Mouse (Mus musculus) urinary bladder, postnatal 25 days (tissue): ENCODE measurements around the gene Vmn1r188.
"Not testable (repeated sequence)": the region's sequence is repeated elsewhere in the genome, so short reads cannot be mapped to it uniquely, and the experiment has no call there.

Experiments
- DNase-seq: peaks from one replicate; pipeline ENCODE4 v3.0.0; 2022; ENCODE audit warnings: low spot score

Gene Vmn1r188

GRCm38 (mm10) chr13:22049737-22050440, 34.4 kb upstream of the Vmn1r188 start:
- DNase-seq = no peak

GRCm38 (mm10) chr13:22050591-22051522, 33.4 kb upstream of the Vmn1r188 start:
- peak; percentile 90 for DNase-seq

DNA sequence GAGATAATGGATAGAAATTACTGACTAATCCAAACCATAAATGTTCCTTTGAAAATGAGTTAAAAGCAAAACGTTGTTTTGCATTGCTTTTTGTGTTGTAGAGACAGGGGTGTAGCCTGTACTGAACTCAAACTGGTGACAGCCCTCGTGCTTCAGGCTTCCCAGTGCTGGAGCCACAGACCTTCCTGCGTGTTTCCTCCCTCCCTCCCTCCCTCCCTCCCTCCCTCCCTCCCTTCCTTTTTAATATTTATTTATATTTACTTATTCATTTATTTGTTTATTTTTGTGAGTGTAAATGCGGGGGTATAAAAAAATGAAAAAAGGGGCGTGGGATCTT, 32.7 kb upstream of the Vmn1r188 start:
- DNase-seq = no peak

DNA sequence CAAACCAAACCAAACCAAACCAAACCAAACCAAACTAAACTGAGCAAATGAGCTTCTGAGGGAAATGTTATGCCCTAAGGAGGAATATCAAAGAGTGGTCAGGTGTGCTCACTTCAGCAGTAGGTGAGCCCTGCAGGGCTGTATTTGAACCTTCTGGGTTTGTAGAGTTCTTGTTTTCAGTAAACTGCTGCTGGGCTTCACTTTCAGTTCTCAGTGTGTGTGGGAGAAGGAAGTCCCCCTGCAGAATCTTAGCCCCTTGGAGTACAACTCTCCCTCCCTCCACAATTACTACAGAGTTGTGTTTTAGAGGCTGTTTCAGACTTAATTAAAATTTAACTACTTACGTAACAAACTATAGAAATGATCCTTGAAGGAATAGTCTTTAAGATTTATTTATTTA, 30.5 kb upstream of the Vmn1r188 start:
- no peak for DNase-seq

GRCm38 (mm10) chr13:22061422-22061821, 22.8 kb upstream of the Vmn1r188 start:
- DNase-seq = no peak

DNA sequence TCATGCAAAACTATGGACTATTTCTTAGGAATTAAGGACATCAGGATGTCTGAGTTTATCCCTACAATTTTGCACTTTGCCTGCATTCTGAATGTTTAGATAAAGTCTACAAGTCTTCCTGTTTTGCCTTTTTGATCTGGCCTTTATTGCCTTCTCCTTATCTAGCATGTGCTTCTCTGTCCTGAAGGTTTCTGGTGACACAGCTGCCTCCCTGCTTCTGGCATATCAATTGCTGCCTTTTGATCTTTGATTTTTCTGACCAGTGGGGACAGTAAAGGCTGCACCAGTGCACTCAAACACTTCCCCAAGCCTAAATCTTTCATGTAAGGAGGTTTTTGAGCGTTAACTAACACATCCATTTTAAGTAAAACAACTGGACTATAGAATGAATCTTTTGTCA, 20.8 kb upstream of the Vmn1r188 start:
- DNase-seq = no peak

GRCm38 (mm10) chr13:22105724-22106123, 21.5 kb downstream of the Vmn1r188 start, which contains the start of gene Vmn1r189:
Gene Vmn1r189 (minus strand): TSS chr13:22105824.
- DNase-seq = not testable (repeated sequence)

GRCm38 (mm10) chr13:22136495-22137293, 52.5 kb downstream of the Vmn1r188 start:
- DNase-seq = not testable (repeated sequence)
